Mouse (Mus musculus): Measurements from ENCODE around the gene Fes.

Gene Fes

GRCm38 (mm10) chr7:80387633-80388543 lies at the start of gene Fes:
Gene Fes, minus strand, starts transcription at chr7:80387946.
- DNase-seq (ENCODE audit: low read depth): no peak

GRCm38 (mm10) chr7:80436571-80436970 lies 48.8 kb upstream of the Fes start:
- DNase-seq (ENCODE audit: low read depth): no peak

GRCm38 (mm10) chr7:80435594-80435993 lies 47.8 kb upstream of the Fes start:
- DNase-seq (ENCODE audit: low read depth): no peak

GRCm38 (mm10) chr7:80429661-80430060 lies 41.9 kb upstream of the Fes start:
- no peak for DNase-seq (ENCODE audit: low read depth)

DNA sequence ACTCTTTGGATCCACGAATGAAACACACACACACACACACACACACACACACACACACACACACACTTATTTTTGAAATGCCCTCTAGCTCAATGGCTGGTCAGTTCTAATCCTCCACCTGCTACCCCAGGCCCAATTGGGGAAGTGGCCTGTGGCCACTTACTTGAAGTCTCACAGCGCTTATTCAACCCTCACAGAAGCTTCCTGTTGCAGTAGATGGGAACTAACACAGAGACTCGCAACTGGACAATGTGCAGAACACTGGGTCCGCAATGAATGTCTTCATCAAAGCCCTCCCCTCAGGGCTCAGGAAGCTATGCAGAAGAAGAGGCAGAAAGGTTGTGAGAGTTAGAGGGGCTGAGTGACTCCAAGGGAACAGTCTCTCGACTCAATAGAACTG lies 40.0 kb upstream of the Fes start:
- DNase-seq (ENCODE audit: low read depth): no peak

DNA sequence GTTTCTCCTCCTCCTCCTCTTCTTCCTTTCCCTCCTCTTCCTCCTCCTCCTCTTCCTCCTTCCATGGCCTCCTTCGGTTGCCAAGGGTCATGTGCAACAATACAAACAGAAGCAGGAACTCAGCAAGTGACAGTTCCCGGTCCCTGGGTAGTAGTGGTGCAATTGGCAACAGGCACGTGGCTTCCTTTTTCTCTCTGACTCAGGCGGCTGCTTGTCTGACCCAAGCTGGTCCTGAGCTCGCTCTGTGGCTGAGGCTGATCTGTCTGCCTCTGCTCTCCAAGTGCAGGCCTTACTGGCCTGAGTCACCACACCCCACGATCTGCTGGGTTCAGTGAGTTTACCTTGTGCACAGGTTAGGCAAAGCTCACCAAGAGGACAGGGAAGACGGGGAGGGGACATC lies 38.6 kb upstream of the Fes start:
- DNase-seq (ENCODE audit: low read depth): no peak

GRCm38 (mm10) chr7:80424722-80425121 lies 37.0 kb upstream of the Fes start:
- no peak for DNase-seq (ENCODE audit: low read depth)

DNA sequence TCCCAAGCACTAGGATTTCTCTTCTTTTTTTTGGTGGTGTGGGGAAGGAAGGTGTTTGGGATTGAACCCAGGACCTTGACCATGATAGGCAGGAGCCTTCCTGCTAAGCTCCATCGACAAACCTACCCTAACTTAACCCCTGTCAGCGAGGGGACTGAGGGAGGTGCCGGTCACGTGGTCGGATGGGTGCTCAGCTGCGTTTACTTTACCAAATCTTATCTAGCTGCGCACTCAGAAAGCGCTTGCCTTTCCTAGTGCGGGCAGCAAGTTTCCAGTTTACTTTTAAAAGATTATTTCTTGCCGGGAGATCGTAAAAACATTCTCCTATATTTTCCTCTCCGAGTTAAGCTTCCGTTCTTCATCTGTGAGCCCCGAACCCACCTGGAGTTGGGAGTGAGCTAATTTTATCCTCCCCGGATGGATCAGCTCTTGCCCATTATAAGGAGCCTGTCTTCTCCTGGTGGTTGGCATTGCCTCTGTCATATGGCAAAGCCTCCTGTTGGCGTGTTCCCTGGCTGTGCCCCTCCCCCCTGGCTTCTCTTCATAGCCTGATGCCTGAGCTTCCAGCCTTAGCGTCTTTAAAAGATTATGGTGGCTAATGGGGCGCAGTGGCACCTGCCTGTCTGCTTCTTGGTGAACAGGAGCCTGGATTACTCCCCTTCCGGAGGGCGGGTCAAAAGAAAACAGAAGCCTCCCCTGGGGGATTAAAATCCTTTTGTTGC lies 35.2 kb upstream of the Fes start:
- no peak for DNase-seq (ENCODE audit: low read depth)

GRCm38 (mm10) chr7:80421576-80421975 lies 33.8 kb upstream of the Fes start:
- no peak for DNase-seq (ENCODE audit: low read depth)

GRCm38 (mm10) chr7:80420586-80420985 lies 32.8 kb upstream of the Fes start:
- no peak for DNase-seq (ENCODE audit: low read depth)

DNA sequence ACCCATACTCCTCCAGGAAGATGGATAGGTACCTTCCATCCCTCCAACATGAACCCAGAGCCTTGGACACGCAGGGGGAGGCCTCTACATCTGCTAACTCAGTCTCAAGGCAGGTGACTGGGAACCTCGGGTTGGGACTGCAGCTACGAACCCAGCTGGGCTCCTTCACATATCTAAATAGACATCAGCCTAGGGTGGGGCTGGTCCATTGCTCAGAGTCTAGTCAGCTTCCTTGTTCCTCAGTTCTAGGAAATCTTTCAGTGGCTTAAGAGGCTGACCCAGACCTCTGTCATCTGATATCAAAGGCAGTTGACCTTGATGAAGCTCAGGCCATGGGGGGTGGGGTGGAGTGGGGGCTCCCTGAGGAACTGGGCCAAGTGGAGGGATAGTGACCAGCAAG lies 31.5 kb upstream of the Fes start:
- DNase-seq (ENCODE audit: low read depth): no peak

GRCm38 (mm10) chr7:80418036-80418435 lies 30.3 kb upstream of the Fes start:
- DNase-seq (ENCODE audit: low read depth): no peak

DNA sequence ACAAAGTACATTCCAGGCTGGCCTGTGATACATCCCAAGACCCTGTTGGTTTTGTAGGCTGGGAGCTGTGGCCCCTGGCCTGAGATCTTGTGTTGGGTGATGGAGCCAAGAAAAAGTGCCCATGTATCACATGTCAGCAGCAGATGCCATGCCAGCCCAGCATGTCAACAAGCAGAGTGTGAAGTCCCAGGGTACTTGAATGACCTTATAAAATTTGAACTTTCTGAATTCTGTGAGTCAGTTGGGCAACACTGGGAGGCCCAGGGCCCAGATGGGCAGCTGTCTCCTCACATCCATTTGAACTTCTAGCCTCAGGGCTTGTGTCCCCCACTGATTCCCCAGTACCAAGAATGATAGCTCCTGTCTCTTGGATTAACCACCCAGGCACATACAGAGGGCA lies 29.9 kb upstream of the Fes start:
- no peak for DNase-seq (ENCODE audit: low read depth)

DNA sequence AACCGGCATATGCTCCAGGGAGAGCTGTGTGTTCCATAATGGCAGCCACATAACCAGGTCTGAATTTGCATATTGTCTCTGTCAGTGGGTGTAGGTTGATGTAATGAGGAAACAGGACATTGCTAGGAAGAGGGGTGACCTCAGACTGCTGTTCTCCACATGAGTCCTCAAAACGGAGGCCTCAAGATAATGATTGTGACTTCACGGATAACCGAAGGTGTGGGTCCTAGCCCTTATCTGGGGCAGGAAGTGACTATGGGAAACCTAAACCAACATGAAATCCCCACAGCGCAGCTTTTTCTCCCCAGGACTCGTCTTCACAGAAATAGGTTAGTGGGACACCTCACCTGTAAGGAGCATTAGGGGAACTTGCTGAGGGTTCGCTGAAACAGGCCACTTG lies 29.2 kb upstream of the Fes start:
- DNase-seq (ENCODE audit: low read depth): no peak

GRCm38 (mm10) chr7:80414303-80414855 lies 26.6 kb upstream of the Fes start:
- no peak for DNase-seq (ENCODE audit: low read depth)

DNA sequence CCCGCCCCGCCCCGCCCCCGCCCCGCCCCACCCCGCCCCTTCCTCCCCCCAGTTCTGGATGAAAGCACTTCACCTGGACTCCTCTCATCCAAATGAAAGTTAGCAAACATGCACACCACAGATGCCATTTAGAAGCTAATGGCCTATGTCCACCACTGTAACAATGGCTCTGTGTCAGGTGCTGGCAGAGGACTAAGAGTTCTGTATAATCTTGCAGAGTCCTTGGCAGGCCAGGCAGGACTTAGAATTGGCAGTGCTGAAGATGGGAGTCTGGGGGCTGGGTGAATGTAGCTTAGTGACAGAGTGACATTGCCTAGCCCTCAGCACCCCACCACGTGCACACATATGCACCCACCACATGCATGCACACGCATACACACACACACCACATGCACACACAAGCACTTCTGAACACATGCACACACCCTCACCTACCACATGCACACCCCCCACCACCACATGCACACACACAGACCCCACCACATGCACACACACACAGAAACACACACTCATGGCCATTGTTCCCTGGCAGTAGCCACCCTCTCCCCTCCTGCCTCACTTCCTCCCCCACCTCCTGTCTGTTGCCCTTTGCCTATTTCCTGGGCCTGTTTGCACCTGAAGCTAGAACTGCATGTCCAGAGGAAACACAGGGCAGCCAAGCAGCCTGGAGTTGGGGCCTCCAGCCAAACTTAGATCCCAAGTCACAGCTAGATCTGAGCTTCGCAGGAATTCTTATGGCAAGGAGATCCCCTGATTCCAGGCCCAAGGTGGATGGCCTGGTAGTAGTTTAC lies 26.0 kb upstream of the Fes start:
- no peak for DNase-seq (ENCODE audit: low read depth)

- DNase-seq (ENCODE audit: low read depth): no peak
Observed at GRCm38 (mm10) chr7:80412781-80413180, 25.0 kb upstream of the Fes start.

- DNase-seq (ENCODE audit: low read depth): no peak
Observed at GRCm38 (mm10) chr7:80412279-80412678, 24.5 kb upstream of the Fes start.

- DNase-seq (ENCODE audit: low read depth): no peak
Observed at GRCm38 (mm10) chr7:80410380-80410779, 22.6 kb upstream of the Fes start.

DNA sequence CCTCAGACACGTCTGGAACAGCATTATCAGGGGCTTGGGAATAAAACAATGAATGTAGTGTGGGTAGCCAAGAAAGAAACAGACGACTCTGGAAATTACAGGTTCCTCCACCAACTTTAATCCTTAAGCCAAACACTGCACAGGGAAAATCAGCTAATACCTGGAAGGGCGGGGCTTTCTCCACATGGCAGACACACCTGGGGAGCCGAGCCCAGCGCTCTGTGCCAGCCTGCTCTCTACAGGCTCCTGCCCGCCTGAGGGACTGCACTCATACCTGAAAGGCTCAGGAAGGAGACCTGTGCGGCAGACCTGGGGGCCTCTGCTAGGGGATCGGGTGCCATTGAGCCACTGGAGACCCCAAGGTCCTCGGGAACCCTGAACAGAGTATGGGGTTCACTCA lies 20.0 kb upstream of the Fes start:
- DNase-seq (ENCODE audit: low read depth): no peak

- DNase-seq (ENCODE audit: low read depth): no peak
Observed at GRCm38 (mm10) chr7:80406186-80406585, 18.4 kb upstream of the Fes start.

GRCm38 (mm10) chr7:80405188-80405695 lies 17.5 kb upstream of the Fes start, which contains the start of gene Furin:
Gene Furin, minus strand, starts transcription at chr7:80405436.
- no peak for DNase-seq (ENCODE audit: low read depth)

All from c-Kit-positive CD71-positive TER-119-negative erythroid progenitor cells, embryonic 14.5 days (primary cell).